Mouse (Mus musculus) stomach, embryonic 16.5 days (tissue): ENCODE results near the gene Dzip3. TPM values are rescaled to one million over a fixed set of nuclear protein-coding genes. Genes with fewer than 3 reads are reported as not detected.
A peak's percentile ranks its signal among the peaks of the same experiment; 100 is the strongest.

Experiments used
- ATAC-seq: fragments of 200-750 bp; cut with Nextera tagmentation; 2 replicates; pipeline ENCODE4 v1.8.0; 2017; ENCODE audit warnings: moderate number of reproducible peaks, moderate TSS enrichment; ENCODE audit not compliant: insufficient read depth, low FRiP score
- H3K27ac ChIP-seq: fragments of 300-500 bp; sonication (generic); 2 replicates; pipeline ENCODE4 v1.5.1; 2014; ENCODE audit warnings: low read length
- H3K27me3 ChIP-seq: fragments of 300-500 bp; sonication (generic); 2 replicates; pipeline ENCODE4 v1.6.1; 2014; ENCODE audit warnings: low read length, control low read depth, mixed read lengths; ENCODE audit not compliant: control insufficient read depth, insufficient read depth
- H3K36me3 ChIP-seq: fragments of 300-500 bp; sonication (generic); 2 replicates; pipeline ENCODE4 v1.6.1; 2014; ENCODE audit warnings: low read length; ENCODE audit not compliant: control insufficient read depth, insufficient read depth
- H3K4me1 ChIP-seq: fragments of 300-500 bp; sonication (generic); 2 replicates; pipeline ENCODE4 v1.6.1; 2014; ENCODE audit warnings: low read length, control low read depth, mixed read lengths; ENCODE audit not compliant: control insufficient read depth, insufficient read depth
- H3K4me2 ChIP-seq: fragments of 300-500 bp; sonication (generic); 2 replicates; pipeline ENCODE4 v1.6.1; 2014; ENCODE audit warnings: low read depth, low read length, mixed read lengths
- H3K4me3 ChIP-seq: fragments of 300-500 bp; sonication (generic); replicated peaks from 2 replicates; pipeline ENCODE4 v1.5.1; 2014; ENCODE audit warnings: mild to moderate bottlenecking, low read length
- H3K9ac ChIP-seq: fragments of 300-500 bp; sonication (generic); 2 replicates; pipeline ENCODE4 v1.6.1; 2014; ENCODE audit warnings: low read length
- H3K9me3 ChIP-seq: fragments of 300-500 bp; sonication (generic); replicated peaks from 2 replicates; pipeline ENCODE4 v1.6.1; 2016; ENCODE audit warnings: low read length, control low read depth; ENCODE audit not compliant: control insufficient read depth
- WGBS: fragments of 180-500 bp; shearing (Covaris S2); extraction: QIAGEN DNeasy Blood & Tissue Kit; methylation state at CpG from one replicate; pipeline ENCODE4 v1.1.7; 2014; 5-methylcytosine and 5-hydroxymethylcytosine counted together
- polyA plus RNA-seq: library from polyadenylated mRNA; unstranded; fragments of >200 nt; fragmentation: Nextera tagmentation; extraction: Ambion mirVana; gene quantifications from 2 replicates; pipeline ENCODE4 v1.2.1, GENCODE M21; 2015

Gene Dzip3
- 18.2 and 19.6 TPM in 2 replicates for polyA plus RNA-seq

DNA sequence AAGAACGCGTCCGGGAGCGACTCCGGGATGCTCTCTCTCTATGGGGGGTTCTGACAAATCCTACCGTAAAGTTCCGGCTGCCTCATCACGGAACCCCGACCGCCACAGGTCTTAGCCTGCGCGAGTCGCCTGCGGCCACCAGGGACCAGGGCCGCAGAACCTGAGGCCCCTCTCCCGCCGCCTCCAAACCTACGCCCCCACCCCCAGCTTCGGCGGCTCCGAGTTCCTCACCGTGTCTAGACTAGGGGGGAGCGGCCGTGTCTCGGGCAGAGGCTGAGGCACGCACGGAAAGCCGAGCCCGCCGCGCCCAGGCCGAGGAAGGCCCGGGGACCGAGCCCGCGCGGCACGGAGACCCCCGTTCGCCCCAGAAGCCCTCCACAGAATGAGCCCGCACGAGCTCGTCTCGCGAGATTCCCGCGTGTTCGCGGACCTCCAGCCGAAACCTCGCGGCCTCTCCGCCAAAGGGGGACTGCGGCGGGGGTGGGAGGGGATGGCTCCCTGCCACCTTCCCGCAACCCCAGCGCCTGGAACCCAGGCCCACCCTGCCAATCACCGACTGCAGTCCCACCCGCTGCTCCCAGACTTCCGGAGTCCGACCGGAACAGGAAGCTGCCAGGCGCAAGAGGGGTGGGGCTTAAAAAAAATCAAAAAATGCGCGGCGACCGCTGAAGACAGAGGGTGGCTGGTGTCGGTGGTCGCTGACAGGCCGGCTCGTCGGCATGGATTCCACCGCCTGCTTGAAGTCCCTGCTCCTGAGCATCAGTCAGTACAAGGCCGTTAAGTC, at the start of gene Dzip3, which contains the start of gene Cip2a:
TSS of gene Dzip3 (minus strand) at position 607 of the 784 bp plus-strand sequence.
TSS of gene Cip2a (plus strand) at position 627 of the 784 bp plus-strand sequence.
- Histone ChIP-seq H3K4me1 (peaks cover 14% of the 10 kb centered on the region), H3K36me3 (0 out of 2 replicates have a peak, but pooled peaks cover 3% of the 10 kb centered on the region), H3K27ac (peak within 1 kb of the TSS; percentile 92), H3K9ac (peak within 1 kb of the TSS; percentile 99), H3K9me3 (no peaks in the 10 kb centered on the region), H3K27me3 (no peaks in the 10 kb centered on the region), H3K4me3 (peak within 1 kb of the TSS; percentile 92), H3K4me2 (peak within 1 kb of the TSS; percentile 68)
- WGBS, result under 1% methylated on average over 74 of the region's 74 CpGs
- ATAC-seq, result peak; percentile 99

DNA sequence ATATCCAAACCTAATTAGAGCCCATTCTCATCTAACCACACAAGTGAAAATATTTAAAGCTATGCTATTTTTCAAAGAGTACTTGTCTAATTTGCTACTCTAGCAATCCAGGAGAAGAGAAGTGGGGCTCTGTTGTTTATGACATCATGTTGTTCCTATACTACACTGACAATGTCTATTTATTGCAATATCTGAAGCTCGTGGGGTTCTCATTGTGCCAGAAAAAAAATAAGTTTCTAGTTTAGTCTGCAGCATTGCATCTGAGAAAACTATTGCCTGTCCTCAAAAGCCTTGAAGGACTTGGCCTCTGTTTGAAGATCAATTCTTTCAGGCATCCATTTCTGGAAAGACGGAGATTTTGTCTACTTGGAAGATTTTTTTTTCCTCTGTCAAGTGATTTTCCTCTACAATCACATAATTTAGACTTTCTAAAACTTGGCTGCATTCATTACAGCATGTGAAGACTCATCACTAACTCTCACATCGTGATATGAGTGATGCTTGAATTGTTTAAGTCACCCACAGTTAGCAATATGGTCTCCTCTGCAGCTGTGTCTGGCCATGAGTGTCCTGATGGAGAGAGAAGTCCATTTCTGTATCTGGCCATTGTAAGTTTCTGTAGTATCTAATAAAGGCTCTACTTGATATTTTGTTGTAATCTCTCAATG, 46.7 kb upstream of the Dzip3 start:
- Histone ChIP-seq H3K36me3 (no peaks in the 10 kb centered on the region), H3K4me2 (no peak overlapping the region), H3K27ac (no peak overlapping the region), H3K4me1 (no peaks in the 10 kb centered on the region), H3K27me3 (no peaks in the 10 kb centered on the region), H3K9me3 (no peaks in the 10 kb centered on the region), H3K4me3 (no peak overlapping the region), H3K9ac (no peak overlapping the region)
- WGBS, result 77% methylated on average over 3 of the region's 3 CpGs
- no peak for ATAC-seq

DNA sequence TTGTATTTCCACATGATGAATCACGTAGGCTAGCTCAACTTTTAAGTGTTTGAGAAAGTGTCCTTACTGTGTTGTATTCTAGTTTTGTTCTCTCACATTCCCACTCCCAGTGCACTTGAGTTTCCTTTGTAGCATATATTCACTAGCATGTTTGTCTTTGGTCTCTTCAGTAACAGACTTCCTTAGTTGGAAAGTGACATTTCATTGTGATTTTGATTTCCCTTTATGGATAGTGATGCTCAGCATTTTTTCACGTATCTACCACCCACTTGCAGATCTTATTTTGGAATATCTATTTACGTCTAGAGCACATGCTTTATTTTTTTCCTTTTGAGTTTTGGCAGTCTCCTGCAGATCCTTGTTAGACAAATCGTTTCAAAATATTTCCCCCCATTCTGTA, 43.8 kb upstream of the Dzip3 start:
- Histone ChIP-seq H3K4me2 (no peak overlapping the region), H3K4me1 (no peaks in the 10 kb centered on the region), H3K36me3 (no peaks in the 10 kb centered on the region), H3K27me3 (no peaks in the 10 kb centered on the region), H3K4me3 (no peak overlapping the region), H3K9me3 (no peaks in the 10 kb centered on the region), H3K27ac (no peak overlapping the region), H3K9ac (no peak overlapping the region)
- WGBS, result 72% methylated on average over 4 of the region's 4 CpGs
- ATAC-seq, result no peak

DNA sequence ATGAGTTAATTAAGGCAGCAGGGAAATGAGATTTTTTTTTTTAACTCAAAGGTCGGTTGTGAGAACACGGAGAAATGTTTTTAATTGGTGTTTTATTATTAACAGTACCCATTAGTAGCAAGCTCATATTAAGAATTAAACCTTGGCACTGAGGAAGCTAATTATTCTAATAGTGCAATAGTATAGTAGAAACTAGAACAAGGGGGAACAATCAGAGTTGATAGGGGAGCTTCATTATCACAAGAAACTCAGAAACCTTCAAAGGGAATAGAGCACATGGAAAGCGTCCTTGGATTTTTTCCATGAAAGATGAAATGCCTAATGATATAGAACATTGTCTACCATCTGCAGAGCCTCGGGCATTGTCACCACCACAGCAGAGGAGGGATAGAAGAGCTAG, 41.9 kb upstream of the Dzip3 start:
- Histone ChIP-seq H3K27me3 (no peaks in the 10 kb centered on the region), H3K9ac (no peak overlapping the region), H3K4me2 (no peak overlapping the region), H3K9me3 (no peaks in the 10 kb centered on the region), H3K4me3 (no peak overlapping the region), H3K27ac (no peak overlapping the region), H3K36me3 (no peaks in the 10 kb centered on the region), H3K4me1 (no peaks in the 10 kb centered on the region)
- ATAC-seq, result no peak
- 77% methylated on average over 4 of the region's 4 CpGs for WGBS

DNA sequence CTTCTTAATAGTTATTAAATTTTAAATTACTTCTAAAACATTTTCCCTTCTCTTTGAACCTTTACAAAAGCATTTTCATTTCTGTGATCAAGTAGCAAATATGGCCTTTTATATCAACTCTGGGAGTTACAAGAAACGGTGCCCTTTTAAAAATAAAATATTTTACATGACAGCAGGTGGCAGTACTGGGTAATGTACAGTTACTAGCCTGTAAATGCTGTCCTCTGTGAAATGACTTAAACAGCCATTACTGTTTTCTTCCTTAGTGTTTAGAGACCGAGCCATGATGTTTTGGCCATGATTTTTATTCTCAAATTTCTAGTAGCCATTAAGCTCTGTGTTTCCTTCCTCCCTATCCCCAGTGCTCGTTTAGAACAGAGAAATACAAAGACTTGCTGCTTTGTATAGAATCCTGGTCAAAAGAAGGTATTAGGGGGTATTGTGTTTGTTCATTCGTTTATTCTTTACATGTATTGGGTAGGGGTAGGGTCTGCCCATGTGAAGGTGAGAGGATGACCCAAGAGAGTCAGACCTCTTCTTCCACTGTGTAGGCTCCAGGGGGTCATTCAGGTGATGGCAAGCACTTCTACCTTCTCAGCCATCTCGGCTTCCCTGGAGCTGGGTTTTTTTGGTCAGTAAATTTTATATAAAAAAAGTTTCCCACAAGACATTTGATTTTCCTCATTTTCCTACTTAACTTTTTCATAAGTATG, 22.8 kb upstream of the Dzip3 start:
- Histone ChIP-seq H3K27ac (no peak overlapping the region), H3K27me3 (no peaks in the 10 kb centered on the region), H3K4me3 (no peak overlapping the region), H3K36me3 (peaks cover 7% of the 10 kb centered on the region; the same call in 1 of the 2 replicates), H3K9me3 (no peaks in the 10 kb centered on the region), H3K9ac (no peak overlapping the region), H3K4me2 (no peak overlapping the region), H3K4me1 (no peaks in the 10 kb centered on the region)
- no peak for ATAC-seq
- 77% methylated on average over 5 of the region's 5 CpGs for WGBS

DNA sequence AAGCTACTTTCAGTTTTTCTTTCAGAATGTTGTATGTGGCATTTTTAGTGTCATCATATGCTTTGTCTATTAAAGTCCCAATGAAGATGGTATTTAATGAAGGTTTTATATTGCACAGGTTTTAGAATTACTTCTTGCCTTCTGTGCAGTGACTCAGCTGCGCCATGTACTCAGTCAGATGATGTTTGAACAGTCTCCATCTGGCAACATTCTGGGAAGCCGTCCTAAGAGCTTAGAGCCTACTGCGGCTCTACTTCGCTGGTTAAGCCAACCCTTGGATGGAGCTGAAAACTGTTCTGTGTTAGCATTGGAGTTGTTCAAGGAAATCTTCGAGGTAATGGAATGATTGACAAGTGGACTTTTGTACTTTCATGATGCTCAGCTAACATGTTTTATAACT, 10.2 kb upstream of the Dzip3 start:
- Histone ChIP-seq H3K9me3 (no peaks in the 10 kb centered on the region), H3K9ac (no peak overlapping the region), H3K4me3 (no peak overlapping the region), H3K27me3 (no peaks in the 10 kb centered on the region), H3K27ac (no peak overlapping the region), H3K4me2 (no peak overlapping the region), H3K36me3 (peaks cover 5% of the 10 kb centered on the region; the same call in 1 of the 2 replicates), H3K4me1 (no peaks in the 10 kb centered on the region)
- 89% methylated on average over 5 of the region's 5 CpGs for WGBS
- ATAC-seq, result no peak

DNA sequence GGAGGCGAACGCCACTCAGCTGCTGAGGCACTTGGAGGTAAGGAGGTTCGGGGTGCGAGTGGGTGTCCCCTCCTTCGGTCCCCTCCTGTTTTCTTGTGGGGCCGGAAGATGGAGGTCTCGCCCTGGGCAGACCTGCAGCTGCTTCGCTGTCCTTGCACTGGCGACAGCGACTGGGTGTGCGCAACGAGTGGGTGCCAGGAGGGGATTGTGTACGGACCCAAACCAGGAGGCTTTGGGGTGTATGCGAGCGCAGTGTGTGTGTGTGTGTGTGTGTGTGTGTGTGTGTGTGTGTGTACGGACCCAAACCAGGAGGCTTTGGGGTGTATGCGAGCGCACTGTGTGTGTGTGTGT, 353 bp upstream of the Dzip3 start:
- Histone ChIP-seq H3K4me2 (peak overlapping the region; percentile 68), H3K27ac (peak overlapping the region; percentile 69), H3K36me3 (0 out of 2 replicates have a peak, but pooled peaks cover 3% of the 10 kb centered on the region), H3K4me3 (peak overlapping the region; percentile 92), H3K9me3 (no peaks in the 10 kb centered on the region), H3K4me1 (peaks cover 14% of the 10 kb centered on the region), H3K9ac (peak overlapping the region; percentile 99), H3K27me3 (no peaks in the 10 kb centered on the region)
- peak; percentile 35 for ATAC-seq
- 0% methylated on average over 18 of the region's 18 CpGs for WGBS

DNA sequence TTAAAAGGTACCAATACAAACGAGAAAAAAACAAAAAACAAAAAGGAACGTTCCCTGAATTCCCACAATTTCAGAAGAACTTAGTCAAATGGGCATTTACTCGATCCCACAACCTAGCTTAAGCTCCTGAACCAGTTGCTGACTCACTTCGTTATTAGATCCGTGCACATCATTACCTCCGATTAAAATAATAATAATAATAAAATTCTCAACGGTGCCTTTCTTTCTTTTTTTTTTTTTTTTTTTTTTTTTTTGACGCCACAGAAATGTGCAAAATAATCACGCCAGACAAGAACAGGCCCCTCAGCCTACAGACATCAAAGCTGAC, 770 bp downstream of the Dzip3 start:
- Histone ChIP-seq H3K9me3 (no peaks in the 10 kb centered on the region), H3K27me3 (no peaks in the 10 kb centered on the region), H3K4me2 (peak overlapping the region; percentile 61), H3K4me3 (peak overlapping the region; percentile 92), H3K9ac (peak overlapping the region; percentile 99), H3K4me1 (peaks cover 14% of the 10 kb centered on the region), H3K27ac (peak overlapping the region; percentile 92), H3K36me3 (0 out of 2 replicates have a peak, but pooled peaks cover 3% of the 10 kb centered on the region)
- WGBS, result under 1% methylated on average over 9 of the region's 9 CpGs
- no peak for ATAC-seq
